Mouse (Mus musculus) midbrain, embryonic 15.5 days (tissue): ENCODE data around the gene Atp6v1e2. TPM values are rescaled to one million over a fixed set of nuclear protein-coding genes. Genes with fewer than 3 reads are reported as not detected.

Experiments
- ATAC-seq: fragments of 200-750 bp; cut with Nextera tagmentation; replicated peaks from 2 replicates; pipeline ENCODE4 v1.8.0; 2017; ENCODE audit warnings: moderate TSS enrichment
- H3K27ac ChIP-seq: fragments of 300-500 bp; sonication (generic); 2 replicates; pipeline ENCODE4 v1.5.1; 2015; ENCODE audit warnings: mild to moderate bottlenecking, inconsistent platforms
- H3K27me3 ChIP-seq: fragments of 300-500 bp; sonication (generic); replicated peaks from 2 replicates; pipeline ENCODE4 v1.6.1; 2015; ENCODE audit warnings: inconsistent platforms
- H3K36me3 ChIP-seq: fragments of 300-500 bp; sonication (generic); replicated peaks from 2 replicates; pipeline ENCODE4 v1.6.1; 2015; ENCODE audit warnings: inconsistent platforms
- H3K4me1 ChIP-seq: fragments of 300-500 bp; sonication (generic); 2 replicates; pipeline ENCODE4 v1.6.1; 2015; ENCODE audit warnings: inconsistent platforms
- H3K4me2 ChIP-seq: fragments of 300-500 bp; sonication (generic); 2 replicates; pipeline ENCODE4 v1.6.1; 2015; ENCODE audit warnings: inconsistent platforms, mild to moderate bottlenecking, moderate library complexity
- H3K4me3 ChIP-seq: fragments of 300-500 bp; sonication (generic); 2 replicates; pipeline ENCODE4 v1.5.1; 2015; ENCODE audit warnings: mild to moderate bottlenecking, inconsistent platforms
- H3K9ac ChIP-seq: fragments of 300-500 bp; sonication (generic); 2 replicates; pipeline ENCODE4 v1.6.1; 2015; ENCODE audit warnings: mild to moderate bottlenecking, inconsistent platforms
- H3K9me3 ChIP-seq: fragments of 300-500 bp; sonication (generic); 2 replicates; pipeline ENCODE4 v1.6.1; 2016; ENCODE audit warnings: inconsistent platforms
- WGBS: fragments of 180-500 bp; shearing (Covaris S2); methylation state at CpG from one replicate; pipeline ENCODE4 v1.1.7; 2015; ENCODE audit warnings: mixed read lengths; 5-methylcytosine and 5-hydroxymethylcytosine counted together
- polyA plus RNA-seq: library from polyadenylated mRNA; unstranded; fragments of >200 nt; fragmentation: Nextera tagmentation; extraction: Ambion mirVana; gene quantifications from 2 replicates; pipeline ENCODE4 v1.2.1, GENCODE M21; 2015

The Atp6v1e2 gene
- polyA plus RNA-seq, 1 experiment from 2014 or later, result not detected

DNA sequence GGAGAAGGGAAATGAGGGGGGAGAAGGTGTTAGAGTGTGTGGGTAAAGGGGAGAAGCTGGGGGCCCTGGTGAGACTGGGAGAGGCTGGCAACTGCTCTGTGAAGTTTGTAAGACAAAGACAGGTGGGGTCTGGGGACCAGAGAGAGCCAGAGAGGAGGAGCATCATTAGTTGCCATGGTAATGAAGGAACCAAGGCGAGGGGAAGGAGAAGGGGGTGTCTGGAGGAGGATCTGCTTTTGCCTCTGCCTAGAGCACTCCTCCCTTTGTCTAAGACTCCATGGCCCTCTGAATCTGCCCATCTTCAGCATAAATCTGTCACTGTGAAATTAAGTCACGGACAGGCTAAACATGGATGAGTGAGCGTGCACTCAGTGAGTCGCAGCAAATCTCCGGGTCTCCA lies 14.8 kb downstream of the Atp6v1e2 start:
- ATAC-seq, result peak; percentile 83
- peak overlapping the region; percentile 57 for H3K27ac ChIP-seq

DNA sequence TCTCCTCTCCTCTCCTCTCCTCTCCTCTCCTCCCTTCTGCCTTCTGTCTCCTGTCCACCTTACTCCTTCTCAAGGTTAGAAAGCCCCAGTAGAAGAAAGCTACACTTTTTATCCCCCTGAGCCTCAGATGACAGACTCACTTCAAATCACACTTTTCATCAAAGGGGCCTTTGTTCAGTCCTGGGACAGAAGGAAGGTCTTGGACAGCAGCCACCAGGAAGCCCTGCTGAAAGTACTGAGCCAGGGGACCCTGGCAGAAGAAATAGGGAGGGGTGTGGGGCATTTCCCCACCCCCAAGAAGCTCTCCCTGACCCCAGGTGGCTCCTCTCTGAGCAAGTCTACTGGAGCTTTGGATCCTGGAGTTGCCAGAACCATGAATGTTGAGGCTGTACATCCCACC lies 17.7 kb downstream of the Atp6v1e2 start:
- no peak for ATAC-seq
- no peaks in the 10 kb centered on the region for H3K36me3 ChIP-seq
- H3K9ac ChIP-seq, result no peak overlapping the region
- H3K27me3 ChIP-seq, result no peaks in the 10 kb centered on the region
- no peak overlapping the region for H3K27ac ChIP-seq
- no peak overlapping the region for H3K4me2 ChIP-seq
- H3K4me3 ChIP-seq, result no peak overlapping the region
- H3K4me1 ChIP-seq, result peaks cover 18% of the 10 kb centered on the region
- H3K9me3 ChIP-seq, result 0 out of 2 replicates have a peak, but pooled peaks cover 2% of the 10 kb centered on the region

More for the DNA sequence above, 14.8 kb downstream of the Atp6v1e2 start:
- Histone ChIP-seq H3K9me3 (no peaks in the 10 kb centered on the region), H3K4me1 (peaks cover 27% of the 10 kb centered on the region), H3K27me3 (no peaks in the 10 kb centered on the region), H3K9ac (no peak overlapping the region), H3K4me2 (0 out of 2 replicates have a peak overlapping the region, but pooled peaks have one; percentile 15), H3K36me3 (no peaks in the 10 kb centered on the region), H3K4me3 (no peak overlapping the region)
- WGBS, result 22% methylated on average over 5 of the region's 5 CpGs

DNA sequence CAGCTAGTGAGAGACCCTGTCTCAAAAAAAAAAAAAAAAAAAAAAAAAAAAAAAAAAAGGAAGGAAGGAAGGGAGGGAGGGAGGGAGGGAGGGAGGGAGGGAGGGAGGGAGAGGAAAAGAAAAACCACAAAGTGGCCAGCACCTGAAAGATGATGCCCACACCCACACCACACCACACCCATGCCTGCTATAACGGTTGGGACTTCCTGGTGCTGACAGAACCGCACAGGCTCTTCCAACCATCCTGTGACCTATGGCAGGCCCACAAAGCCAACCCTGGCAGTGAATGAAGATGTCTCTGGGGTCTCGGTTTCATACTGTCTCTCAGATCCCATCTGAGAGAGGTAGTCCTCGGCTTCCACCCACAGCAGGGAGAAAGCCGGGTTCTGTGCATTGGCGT lies 18.3 kb downstream of the Atp6v1e2 start:
- peaks cover 18% of the 10 kb centered on the region for H3K4me1 ChIP-seq
- H3K36me3 ChIP-seq, result no peaks in the 10 kb centered on the region
- 0 out of 2 replicates have a peak, but pooled peaks cover 2% of the 10 kb centered on the region for H3K9me3 ChIP-seq
- 85% methylated on average over 6 of the region's 6 CpGs for WGBS
- no peak for ATAC-seq
- no peak overlapping the region for H3K4me3 ChIP-seq
- no peaks in the 10 kb centered on the region for H3K27me3 ChIP-seq
- no peak overlapping the region for H3K27ac ChIP-seq
- no peak overlapping the region for H3K9ac ChIP-seq
- no peak overlapping the region for H3K4me2 ChIP-seq

DNA sequence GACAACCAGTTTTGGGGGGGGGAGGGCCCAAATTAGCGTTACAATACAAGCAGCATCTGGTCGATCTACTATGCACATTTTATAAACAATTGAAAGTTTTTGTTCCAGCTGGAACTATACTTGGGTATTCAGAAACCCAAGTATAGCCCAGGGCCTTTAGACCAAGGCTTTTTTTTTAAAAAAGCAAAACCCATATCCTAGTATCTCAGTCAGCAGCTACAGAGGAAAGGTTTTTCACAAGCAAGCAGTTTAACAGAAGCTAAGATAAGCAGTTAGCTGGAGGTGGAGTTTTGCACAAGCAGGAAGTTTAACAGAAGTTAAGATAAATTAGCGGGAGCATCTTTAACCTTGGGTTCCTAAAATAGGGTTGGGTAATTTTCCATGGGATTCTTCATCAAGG lies 20.9 kb downstream of the Atp6v1e2 start:
- Histone ChIP-seq H3K4me3 (no peak overlapping the region), H3K27me3 (no peaks in the 10 kb centered on the region), H3K9me3 (0 out of 2 replicates have a peak, but pooled peaks cover 2% of the 10 kb centered on the region), H3K4me1 (no peaks in the 10 kb centered on the region), H3K9ac (no peak overlapping the region), H3K4me2 (no peak overlapping the region), H3K36me3 (no peaks in the 10 kb centered on the region), H3K27ac (no peak overlapping the region)
- ATAC-seq, result no peak
- WGBS, result 86% methylated on average over 3 of the region's 3 CpGs

DNA sequence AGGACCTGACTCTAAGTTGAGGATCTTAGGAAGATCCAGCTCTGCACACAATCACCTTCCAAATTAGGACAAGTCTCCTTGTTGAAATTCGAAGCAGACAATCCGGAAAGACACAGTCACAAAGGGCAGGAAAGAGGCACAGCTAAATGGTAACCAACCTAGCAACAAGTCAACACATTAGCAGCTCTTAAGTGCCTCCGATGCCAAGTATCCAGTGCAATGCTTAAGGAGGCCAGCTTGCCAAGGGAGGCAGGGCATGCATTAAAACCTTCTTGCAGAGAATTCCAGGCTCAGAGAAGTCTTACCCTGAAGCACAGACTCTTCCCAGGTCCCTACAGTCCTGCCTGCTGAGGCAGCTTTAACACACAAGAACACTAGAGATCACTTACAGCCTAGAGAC lies 23.0 kb downstream of the Atp6v1e2 start:
- H3K27ac ChIP-seq, result no peak overlapping the region

DNA sequence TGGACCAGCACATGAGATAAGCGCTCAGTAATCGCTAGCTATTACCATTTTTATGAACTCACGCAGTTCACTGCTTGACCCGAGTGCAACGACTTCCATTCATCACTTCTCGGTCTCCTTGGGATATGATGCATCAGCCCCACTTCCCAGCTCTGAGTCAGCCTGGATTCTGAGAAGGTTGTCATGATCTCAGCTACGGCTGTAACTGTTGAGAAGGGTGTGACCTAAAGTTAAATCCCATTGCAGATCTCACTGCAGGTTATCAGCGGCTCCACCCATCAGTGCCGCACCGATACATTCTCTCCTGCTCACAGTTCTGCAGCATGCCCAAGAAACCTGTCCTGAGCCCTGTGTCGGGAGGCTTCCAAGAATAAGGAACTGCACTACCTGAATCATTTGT lies 28.0 kb downstream of the Atp6v1e2 start:
- no peak for ATAC-seq
- Histone ChIP-seq H3K9ac (no peak overlapping the region), H3K4me1 (no peaks in the 10 kb centered on the region), H3K27ac (no peak overlapping the region), H3K9me3 (no peaks in the 10 kb centered on the region), H3K36me3 (no peaks in the 10 kb centered on the region), H3K27me3 (no peaks in the 10 kb centered on the region), H3K4me2 (no peak overlapping the region), H3K4me3 (no peak overlapping the region)
- WGBS, result 91% methylated on average over 11 of the region's 11 CpGs

More for the DNA sequence above, 23.0 kb downstream of the Atp6v1e2 start:
- no peak for ATAC-seq
- no peak overlapping the region for H3K9ac ChIP-seq
- H3K27me3 ChIP-seq, result no peaks in the 10 kb centered on the region
- H3K36me3 ChIP-seq, result no peaks in the 10 kb centered on the region
- 76% methylated on average over 3 of the region's 3 CpGs for WGBS
- 0 out of 2 replicates have a peak, but pooled peaks cover 2% of the 10 kb centered on the region for H3K9me3 ChIP-seq
- no peak overlapping the region for H3K4me2 ChIP-seq
- no peaks in the 10 kb centered on the region for H3K4me1 ChIP-seq
- H3K4me3 ChIP-seq, result no peak overlapping the region

DNA sequence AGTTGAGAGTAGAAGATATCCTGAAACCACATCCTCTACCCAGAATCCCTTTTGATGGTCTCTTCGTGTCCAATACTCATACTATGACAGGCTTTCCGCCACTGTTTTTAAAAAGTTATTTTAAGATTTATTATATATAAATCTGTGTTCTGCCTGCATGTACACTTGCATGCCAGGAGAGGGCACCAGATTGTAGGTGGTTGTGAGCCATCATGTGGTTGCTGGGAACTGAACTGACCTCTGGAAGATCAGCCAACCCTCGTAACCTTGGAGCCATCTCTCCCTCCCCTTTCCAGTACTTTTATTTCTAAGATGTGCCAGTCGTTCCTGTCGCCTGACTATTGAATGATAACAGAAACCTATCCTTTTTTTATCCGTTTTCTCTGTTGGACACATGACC lies 28.9 kb downstream of the Atp6v1e2 start:
- H3K4me1 ChIP-seq, result no peaks in the 10 kb centered on the region
- no peak overlapping the region for H3K27ac ChIP-seq
- H3K27me3 ChIP-seq, result no peaks in the 10 kb centered on the region
- WGBS, result 81% methylated on average over 6 of the region's 6 CpGs
- no peaks in the 10 kb centered on the region for H3K9me3 ChIP-seq
- H3K36me3 ChIP-seq, result no peaks in the 10 kb centered on the region
- H3K9ac ChIP-seq, result no peak overlapping the region
- no peak for ATAC-seq
- no peak overlapping the region for H3K4me3 ChIP-seq
- H3K4me2 ChIP-seq, result no peak overlapping the region

DNA sequence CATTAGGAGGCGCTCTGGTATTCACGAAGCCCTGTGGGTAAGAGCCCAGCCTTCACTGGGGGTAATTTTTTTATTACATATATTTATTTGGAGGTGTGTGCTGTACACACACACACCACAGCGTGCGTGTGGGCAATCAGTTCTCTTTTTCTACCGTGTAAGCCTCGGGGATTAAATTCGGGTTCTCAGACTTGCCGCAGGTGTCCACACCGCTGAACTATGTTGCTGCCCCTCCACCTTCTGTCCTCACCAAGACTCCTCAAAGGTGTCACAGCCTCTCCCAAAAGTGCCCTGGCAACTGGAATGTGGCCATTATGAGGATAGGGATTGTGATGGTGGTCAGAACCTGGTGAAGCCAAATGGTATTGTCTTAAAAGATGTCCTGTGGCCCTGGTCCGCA lies 30.6 kb downstream of the Atp6v1e2 start, which contains the start of gene Tmem247:
Gene Tmem247, plus strand, starts transcription at position 301 of the 400 bp plus-strand sequence.
- H3K4me2 ChIP-seq, result no peak within 1 kb of the TSS
- no peak within 1 kb of the TSS for H3K4me3 ChIP-seq
- ATAC-seq, result no peak
- no peak within 1 kb of the TSS for H3K27ac ChIP-seq
- no peaks in the 10 kb centered on the region for H3K4me1 ChIP-seq
- no peaks in the 10 kb centered on the region for H3K36me3 ChIP-seq
- H3K9me3 ChIP-seq, result no peaks in the 10 kb centered on the region
- 91% methylated on average over 10 of the region's 10 CpGs for WGBS
- no peaks in the 10 kb centered on the region for H3K27me3 ChIP-seq
- no peak within 1 kb of the TSS for H3K9ac ChIP-seq

DNA sequence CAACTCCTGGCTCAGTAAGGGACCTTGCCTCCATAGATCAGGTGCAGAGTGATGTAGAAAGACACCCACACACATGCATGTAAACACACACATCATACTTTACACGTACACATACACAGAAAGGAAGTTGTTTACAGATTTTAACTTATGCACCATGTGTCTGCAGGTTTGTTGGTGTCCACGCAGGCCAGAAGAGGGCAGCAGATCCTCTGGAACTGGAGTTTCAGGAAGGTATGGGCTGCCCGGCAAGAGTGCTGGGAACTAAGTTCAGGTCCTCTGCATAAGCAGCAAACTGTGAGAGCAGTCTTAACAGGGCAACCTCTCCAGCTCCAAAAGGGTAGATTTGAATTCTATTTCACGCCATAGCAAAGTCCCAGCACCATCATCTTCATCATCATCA lies 32.2 kb downstream of the Atp6v1e2 start:
- Histone ChIP-seq H3K36me3 (no peaks in the 10 kb centered on the region), H3K4me2 (no peak overlapping the region), H3K9me3 (no peaks in the 10 kb centered on the region), H3K4me3 (no peak overlapping the region), H3K27me3 (no peaks in the 10 kb centered on the region), H3K9ac (no peak overlapping the region), H3K27ac (no peak overlapping the region), H3K4me1 (no peaks in the 10 kb centered on the region)
- 79% methylated on average over 4 of the region's 4 CpGs for WGBS
- no peak for ATAC-seq

DNA sequence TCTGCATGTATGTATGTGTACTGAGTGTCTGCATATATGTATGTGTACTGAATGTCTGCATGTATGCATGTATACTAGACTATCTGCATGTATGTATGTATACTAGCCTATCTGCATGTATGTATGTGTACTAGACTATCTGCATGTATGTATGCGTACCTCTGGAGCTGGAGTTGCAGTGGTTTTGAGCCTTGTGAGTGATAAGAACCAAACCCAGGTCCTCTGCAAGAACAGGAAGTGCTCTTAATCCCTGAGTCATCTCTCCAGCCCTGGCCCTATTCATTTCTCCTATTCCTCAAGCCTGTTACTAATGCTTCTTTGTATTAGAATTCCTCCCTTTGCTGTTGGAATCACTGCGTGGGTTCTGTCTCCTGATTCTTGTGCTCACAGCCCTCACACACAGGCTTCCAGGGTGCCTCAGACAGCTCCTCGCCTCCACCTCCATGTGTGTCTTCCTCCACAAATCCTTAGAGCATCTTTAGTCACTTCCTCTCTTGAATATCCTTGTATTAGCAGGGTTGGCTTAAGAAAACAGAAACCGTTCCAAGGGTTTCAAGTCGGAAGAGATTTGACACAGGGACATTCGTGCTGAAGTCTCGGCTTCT lies 34.6 kb downstream of the Atp6v1e2 start:
- H3K9ac ChIP-seq, result no peak overlapping the region
- H3K9me3 ChIP-seq, result no peaks in the 10 kb centered on the region
- H3K4me3 ChIP-seq, result no peak overlapping the region
- no peak overlapping the region for H3K27ac ChIP-seq
- no peaks in the 10 kb centered on the region for H3K4me1 ChIP-seq
- WGBS, result 79% methylated on average over 7 of the region's 7 CpGs
- H3K36me3 ChIP-seq, result no peaks in the 10 kb centered on the region
- H3K27me3 ChIP-seq, result no peaks in the 10 kb centered on the region; the same call in 1 of the 2 replicates
- H3K4me2 ChIP-seq, result no peak overlapping the region
- no peak for ATAC-seq

DNA sequence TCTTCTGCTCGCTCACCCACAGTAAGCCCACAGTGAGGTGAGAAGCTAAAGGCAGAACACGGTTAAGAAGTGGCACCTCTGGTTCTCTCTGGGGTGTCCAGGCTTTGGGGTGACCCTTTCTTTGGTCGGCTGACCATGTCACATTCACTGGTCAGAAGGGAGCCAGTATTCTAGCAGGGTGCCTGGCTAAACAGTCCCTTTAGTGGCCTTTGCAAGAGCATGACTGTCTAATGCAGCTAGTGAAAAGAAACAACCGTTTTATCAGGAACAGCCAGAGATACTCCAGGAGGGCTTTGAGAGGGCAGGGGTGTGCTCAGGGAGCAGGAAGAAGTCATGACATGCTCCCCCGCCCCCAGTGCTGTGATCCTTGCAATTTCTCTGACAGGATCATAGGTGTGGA lies 36.4 kb downstream of the Atp6v1e2 start:
- H3K4me1 ChIP-seq, result no peaks in the 10 kb centered on the region
- no peak overlapping the region for H3K4me2 ChIP-seq
- no peak for ATAC-seq
- no peaks in the 10 kb centered on the region; the same call in 1 of the 2 replicates for H3K27me3 ChIP-seq
- no peak overlapping the region for H3K4me3 ChIP-seq
- no peaks in the 10 kb centered on the region for H3K36me3 ChIP-seq
- H3K9ac ChIP-seq, result no peak overlapping the region
- H3K27ac ChIP-seq, result no peak overlapping the region
- 65% methylated on average over 5 of the region's 5 CpGs for WGBS
- no peaks in the 10 kb centered on the region for H3K9me3 ChIP-seq

DNA sequence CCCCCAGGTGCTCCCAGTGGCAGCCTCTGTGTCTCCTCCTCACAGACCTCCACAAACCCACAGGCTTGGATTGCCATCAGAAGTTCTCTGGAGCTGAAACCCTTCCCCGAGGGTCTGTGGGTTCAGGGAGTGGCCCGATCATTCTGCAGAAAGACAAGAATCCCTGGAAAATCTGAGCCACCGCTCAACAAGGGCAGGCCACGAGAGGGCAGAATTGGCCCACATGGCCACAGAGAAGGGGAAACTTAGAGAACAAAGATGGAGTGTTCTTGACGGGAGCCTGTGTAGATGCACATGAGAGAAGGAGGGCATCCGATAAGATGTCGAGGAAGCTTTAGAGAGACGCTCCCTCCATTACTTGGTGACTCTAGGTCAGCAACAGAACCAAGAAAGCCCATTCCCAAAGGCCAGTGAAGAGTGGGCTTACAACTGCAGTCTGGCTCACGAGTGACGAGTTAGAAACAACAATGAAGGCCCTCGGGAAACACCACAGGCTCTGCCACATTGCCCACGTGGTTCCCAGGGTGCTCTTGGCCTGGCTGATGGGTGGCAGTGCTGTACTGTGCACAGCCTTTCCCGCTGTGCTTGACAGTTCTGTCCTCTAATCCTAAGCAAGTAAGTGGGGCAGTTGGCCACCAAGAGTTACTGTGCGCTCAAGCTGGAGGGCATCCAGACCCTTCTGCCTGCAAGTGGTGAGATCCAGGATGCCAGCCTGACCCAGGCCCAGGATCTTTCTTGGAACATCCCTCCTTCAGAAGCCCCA lies 37.8 kb downstream of the Atp6v1e2 start:
- WGBS, result 72% methylated on average over 14 of the region's 14 CpGs
- ATAC-seq, result 0 out of 2 replicates have a peak, but pooled peaks have one; percentile 12

More for the DNA sequence above, 37.8 kb downstream of the Atp6v1e2 start:
- H3K4me2 ChIP-seq, result no peak overlapping the region
- H3K27me3 ChIP-seq, result no peaks in the 10 kb centered on the region; the same call in 1 of the 2 replicates
- no peak overlapping the region for H3K9ac ChIP-seq
- H3K36me3 ChIP-seq, result no peaks in the 10 kb centered on the region
- H3K4me1 ChIP-seq, result peaks cover 11% of the 10 kb centered on the region
- no peak overlapping the region for H3K4me3 ChIP-seq
- no peak overlapping the region for H3K27ac ChIP-seq
- H3K9me3 ChIP-seq, result no peaks in the 10 kb centered on the region
